Mouse (Mus musculus): Measurements from ENCODE around the gene Rreb1. TPM values are rescaled to one million over a fixed set of nuclear protein-coding genes. Genes with fewer than 3 reads are reported as not detected.
"Not testable (repeated sequence)": the region's sequence is repeated elsewhere in the genome, so short reads cannot be mapped to it uniquely, and the experiment has no call there.

The Rreb1 gene
- polyA plus RNA-seq, 1 experiment from 2014 or later: 2.0 TPM

- WGBS: 71% methylated on average over 2 of the region's 2 CpGs
- H3K9ac ChIP-seq (ENCODE audit: low read depth, low read length): no peak overlapping the region
- peaks cover 14% of the 10 kb centered on the region for H3K27me3 ChIP-seq (replicated peaks; ENCODE audit: control insufficient read depth, insufficient read depth, low read length)
- no peak for ATAC-seq
- no peak overlapping the region for H3K27ac ChIP-seq (ENCODE audit: low read depth, low read length)
- no peak overlapping the region for H3K4me3 ChIP-seq (ENCODE audit: low read length)
- H3K36me3 ChIP-seq (ENCODE audit: control insufficient read depth, insufficient read depth, low read length): no peaks in the 10 kb centered on the region
- peaks cover 25% of the 10 kb centered on the region for H3K4me1 ChIP-seq (ENCODE audit: control insufficient read depth, insufficient read depth, low read depth, low read length)
- no peak overlapping the region for H3K4me2 ChIP-seq (ENCODE audit: low read length)
- no peaks in the 10 kb centered on the region for H3K9me3 ChIP-seq (ENCODE audit: control insufficient read depth, low read length)
Observed at GRCm38 (mm10) chr13:37830256-37830655, 52.1 kb downstream of the Rreb1 start.

- no peak for ATAC-seq
- H3K4me1 ChIP-seq (ENCODE audit: control insufficient read depth, insufficient read depth, low read depth, low read length): peaks cover 20% of the 10 kb centered on the region
- H3K4me2 ChIP-seq (ENCODE audit: low read length): no peak overlapping the region
- no peaks in the 10 kb centered on the region for H3K9me3 ChIP-seq (ENCODE audit: control insufficient read depth, low read length)
- H3K4me3 ChIP-seq (ENCODE audit: low read length): no peak overlapping the region
- no peaks in the 10 kb centered on the region for H3K36me3 ChIP-seq (ENCODE audit: control insufficient read depth, insufficient read depth, low read length)
- WGBS: 23% methylated on average over 4 of the region's 4 CpGs
- no peak overlapping the region for H3K27ac ChIP-seq (ENCODE audit: low read depth, low read length)
- no peak overlapping the region for H3K9ac ChIP-seq (ENCODE audit: low read depth, low read length)
- H3K27me3 ChIP-seq (replicated peaks; ENCODE audit: control insufficient read depth, insufficient read depth, low read length): peaks cover 12% of the 10 kb centered on the region
Observed at GRCm38 (mm10) chr13:37830874-37831311, 52.7 kb downstream of the Rreb1 start.

- Histone ChIP-seq H3K9me3 (ENCODE audit: control insufficient read depth, low read length) (no peaks in the 10 kb centered on the region), H3K9ac (ENCODE audit: low read depth, low read length) (no peak overlapping the region), H3K36me3 (ENCODE audit: control insufficient read depth, insufficient read depth, low read length) (no peaks in the 10 kb centered on the region), H3K4me3 (ENCODE audit: low read length) (no peak overlapping the region), H3K4me2 (ENCODE audit: low read length) (no peak overlapping the region), H3K4me1 (ENCODE audit: control insufficient read depth, insufficient read depth, low read depth, low read length) (peaks cover 11% of the 10 kb centered on the region), H3K27ac (ENCODE audit: low read depth, low read length) (no peak overlapping the region), H3K27me3 (replicated peaks; ENCODE audit: control insufficient read depth, insufficient read depth, low read length) (peaks cover 6% of the 10 kb centered on the region)
- no peak for ATAC-seq
- 46% methylated on average over 5 of the region's 5 CpGs for WGBS
Observed at GRCm38 (mm10) chr13:37832481-37832880, 54.3 kb downstream of the Rreb1 start.

- ATAC-seq: no peak
- WGBS: 82% methylated on average over 8 of the region's 8 CpGs
- Histone ChIP-seq H3K4me1 (ENCODE audit: control insufficient read depth, insufficient read depth, low read depth, low read length) (peaks cover 6% of the 10 kb centered on the region; the same call in 1 of the 2 replicates), H3K27me3 (replicated peaks; ENCODE audit: control insufficient read depth, insufficient read depth, low read length) (peaks cover 6% of the 10 kb centered on the region), H3K36me3 (ENCODE audit: control insufficient read depth, insufficient read depth, low read length) (no peaks in the 10 kb centered on the region), H3K4me3 (ENCODE audit: low read length) (no peak overlapping the region), H3K4me2 (ENCODE audit: low read length) (no peak overlapping the region), H3K9ac (ENCODE audit: low read depth, low read length) (no peak overlapping the region), H3K27ac (ENCODE audit: low read depth, low read length) (no peak overlapping the region), H3K9me3 (ENCODE audit: control insufficient read depth, low read length) (no peaks in the 10 kb centered on the region)
Observed at GRCm38 (mm10) chr13:37833500-37833899, 55.3 kb downstream of the Rreb1 start.

GRCm38 (mm10) chr13:37835296-37835695, 57.1 kb downstream of the Rreb1 start:
- ATAC-seq: no peak
- no peak overlapping the region for H3K27ac ChIP-seq (ENCODE audit: low read depth, low read length)
- no peaks in the 10 kb centered on the region for H3K9me3 ChIP-seq (ENCODE audit: control insufficient read depth, low read length)
- H3K4me1 ChIP-seq (ENCODE audit: control insufficient read depth, insufficient read depth, low read depth, low read length): peaks cover 2% of the 10 kb centered on the region; the same call in 1 of the 2 replicates
- no peak overlapping the region for H3K9ac ChIP-seq (ENCODE audit: low read depth, low read length)
- H3K36me3 ChIP-seq (ENCODE audit: control insufficient read depth, insufficient read depth, low read length): no peaks in the 10 kb centered on the region
- H3K4me2 ChIP-seq (ENCODE audit: low read length): no peak overlapping the region
- H3K4me3 ChIP-seq (ENCODE audit: low read length): no peak overlapping the region
- WGBS: 86% methylated on average over 1 of the region's 1 CpGs
- peaks cover 3% of the 10 kb centered on the region for H3K27me3 ChIP-seq (replicated peaks; ENCODE audit: control insufficient read depth, insufficient read depth, low read length)

GRCm38 (mm10) chr13:37835811-37836210, 57.6 kb downstream of the Rreb1 start:
- not testable (repeated sequence) for H3K4me1 ChIP-seq (ENCODE audit: control insufficient read depth, insufficient read depth, low read depth, low read length); H3K9ac ChIP-seq (ENCODE audit: low read depth, low read length); H3K36me3 ChIP-seq (ENCODE audit: control insufficient read depth, insufficient read depth, low read length); H3K27ac ChIP-seq (ENCODE audit: low read depth, low read length); H3K27me3 ChIP-seq (replicated peaks; ENCODE audit: control insufficient read depth, insufficient read depth, low read length); H3K4me3 ChIP-seq (ENCODE audit: low read length); H3K9me3 ChIP-seq (ENCODE audit: control insufficient read depth, low read length); H3K4me2 ChIP-seq (ENCODE audit: low read length); ATAC-seq
- 89% methylated on average over 9 of the region's 9 CpGs for WGBS

- ATAC-seq: no peak
- WGBS: 71% methylated on average over 3 of the region's 3 CpGs
Observed at GRCm38 (mm10) chr13:37837372-37837771, 59.2 kb downstream of the Rreb1 start.

GRCm38 (mm10) chr13:37838260-37839183, 60.3 kb downstream of the Rreb1 start:
- no peak for ATAC-seq
- 93% methylated on average over 18 of the region's 18 CpGs for WGBS
- Histone ChIP-seq H3K4me2 (ENCODE audit: low read length) (no peak overlapping the region), H3K4me1 (ENCODE audit: control insufficient read depth, insufficient read depth, low read depth, low read length) (no peaks in the 10 kb centered on the region; the same call in 1 of the 2 replicates), H3K4me3 (ENCODE audit: low read length) (no peak overlapping the region), H3K36me3 (ENCODE audit: control insufficient read depth, insufficient read depth, low read length) (no peaks in the 10 kb centered on the region), H3K9ac (ENCODE audit: low read depth, low read length) (no peak overlapping the region), H3K27me3 (replicated peaks; ENCODE audit: control insufficient read depth, insufficient read depth, low read length) (no peaks in the 10 kb centered on the region), H3K9me3 (ENCODE audit: control insufficient read depth, low read length) (no peaks in the 10 kb centered on the region), H3K27ac (ENCODE audit: low read depth, low read length) (no peak overlapping the region)

More at GRCm38 (mm10) chr13:37837372-37837771, 59.2 kb downstream of the Rreb1 start:
- Histone ChIP-seq H3K4me3 (ENCODE audit: low read length) (no peak overlapping the region), H3K27me3 (replicated peaks; ENCODE audit: control insufficient read depth, insufficient read depth, low read length) (peaks cover 2% of the 10 kb centered on the region; the same call in 1 of the 2 replicates), H3K9me3 (ENCODE audit: control insufficient read depth, low read length) (no peaks in the 10 kb centered on the region), H3K36me3 (ENCODE audit: control insufficient read depth, insufficient read depth, low read length) (no peaks in the 10 kb centered on the region), H3K4me2 (ENCODE audit: low read length) (no peak overlapping the region), H3K27ac (ENCODE audit: low read depth, low read length) (no peak overlapping the region), H3K4me1 (ENCODE audit: control insufficient read depth, insufficient read depth, low read depth, low read length) (no peaks in the 10 kb centered on the region; the same call in 1 of the 2 replicates), H3K9ac (ENCODE audit: low read depth, low read length) (no peak overlapping the region)

GRCm38 (mm10) chr13:37843241-37843640, 65.0 kb downstream of the Rreb1 start:
- H3K4me1 ChIP-seq (ENCODE audit: control insufficient read depth, insufficient read depth, low read depth, low read length): no peaks in the 10 kb centered on the region
- no peaks in the 10 kb centered on the region for H3K36me3 ChIP-seq (ENCODE audit: control insufficient read depth, insufficient read depth, low read length)
- H3K27ac ChIP-seq (ENCODE audit: low read depth, low read length): no peak overlapping the region
- H3K27me3 ChIP-seq (replicated peaks; ENCODE audit: control insufficient read depth, insufficient read depth, low read length): no peaks in the 10 kb centered on the region
- H3K4me2 ChIP-seq (ENCODE audit: low read length): no peak overlapping the region
- H3K9ac ChIP-seq (ENCODE audit: low read depth, low read length): no peak overlapping the region
- no peak for ATAC-seq
- H3K9me3 ChIP-seq (ENCODE audit: control insufficient read depth, low read length): no peaks in the 10 kb centered on the region
- H3K4me3 ChIP-seq (ENCODE audit: low read length): no peak overlapping the region
- WGBS: 78% methylated on average over 7 of the region's 7 CpGs
